Mouse (Mus musculus) brain, adult 2 months (tissue): ENCODE measurements around the gene Cmc2.

Source experiments
- DNase-seq: peaks from one replicate; pipeline ENCODE4 v3.0.0; 2011; ENCODE audit warnings: low read depth, low spot score

Cmc2 gene

GRCm38 (mm10) chr8:116848042-116848441, 73.2 kb downstream of the Cmc2 start:
- peak; percentile 83 for DNase-seq

- peak; percentile 90 for DNase-seq
These were observed 78.6 kb downstream of the Cmc2 start for GRCm38 (mm10) chr8:116842678-116843077.
